Mouse (Mus musculus) kidney, postnatal 0 days (tissue): ENCODE results near the gene Cfap57. TPM values are rescaled to one million over a fixed set of nuclear protein-coding genes. Genes with fewer than 3 reads are reported as not detected.

Experiments used
- ATAC-seq: fragments of 200-750 bp; cut with Nextera tagmentation; replicated peaks from 2 replicates; pipeline ENCODE4 v1.8.0; 2017; ENCODE audit warnings: low read depth, moderate number of reproducible peaks, moderate TSS enrichment, moderate library complexity; ENCODE audit not compliant: low FRiP score
- DNase-seq: peaks from one replicate; pipeline ENCODE4 v3.0.0-alpha.2; 2016; ENCODE audit warnings: low spot score
- H3K27ac ChIP-seq: fragments of 300-500 bp; sonication (generic); 2 replicates; pipeline ENCODE4 v1.5.1; 2014; ENCODE audit warnings: mild to moderate bottlenecking
- H3K27me3 ChIP-seq: fragments of 300-500 bp; sonication (generic); 2 replicates; pipeline ENCODE4 v1.6.1; 2014; ENCODE audit warnings: low read length, mixed read lengths; ENCODE audit not compliant: insufficient read depth
- H3K36me3 ChIP-seq: fragments of 300-500 bp; sonication (generic); 2 replicates; pipeline ENCODE4 v1.6.1; 2014; ENCODE audit warnings: low read length, mixed read lengths; ENCODE audit not compliant: insufficient read depth
- H3K4me1 ChIP-seq: fragments of 300-500 bp; sonication (generic); replicated peaks from 2 replicates; pipeline ENCODE4 v1.6.1; 2014; ENCODE audit warnings: antibody characterized with exemption, low read length, mixed read lengths; ENCODE audit not compliant: insufficient read depth
- H3K4me2 ChIP-seq: fragments of 300-500 bp; sonication (generic); 2 replicates; pipeline ENCODE4 v1.6.1; 2014; ENCODE audit warnings: mild to moderate bottlenecking, low read length, moderate library complexity, mixed read lengths
- H3K4me3 ChIP-seq: fragments of 300-500 bp; sonication (generic); replicated peaks from 2 replicates; pipeline ENCODE4 v1.5.1; 2014; ENCODE audit warnings: low read depth, low read length
- H3K9ac ChIP-seq: fragments of 300-500 bp; sonication (generic); 2 replicates; pipeline ENCODE4 v1.6.1; 2014; ENCODE audit warnings: low read depth, low read length
- H3K9me3 ChIP-seq: fragments of 300-500 bp; sonication (generic); replicated peaks from 2 replicates; pipeline ENCODE4 v1.6.1; 2016; ENCODE audit warnings: low read length, inconsistent platforms, mixed read lengths
- CTCF ChIP-seq: IDR thresholded peaks from 2 replicates; pipeline ENCODE4 v1.5.1; 2016; ENCODE audit warnings: antibody characterized with exemption, low read depth, mild to moderate bottlenecking, moderate library complexity
- WGBS: fragments of 180-500 bp; shearing (Covaris S2); extraction: QIAGEN DNeasy Blood & Tissue Kit; methylation state at CpG from one replicate; pipeline ENCODE4 v1.1.7; 2014; 5-methylcytosine and 5-hydroxymethylcytosine counted together
- polyA plus RNA-seq: library from polyadenylated mRNA; unstranded; fragments of >200 nt; fragmentation: Nextera tagmentation; extraction: Ambion mirVana; gene quantifications from 2 replicates; pipeline ENCODE4 v1.2.1, GENCODE M21; 2015

The Cfap57 gene
- polyA plus RNA-seq, 1 experiment from 2014 or later, result 0.04 TPM

- Histone ChIP-seq H3K9ac (no peak overlapping the region), H3K27ac (peak overlapping the region; percentile 31; the same call in 1 of the 2 replicates), H3K27me3 (no peaks in the 10 kb centered on the region), H3K4me3 (no peak overlapping the region), H3K9me3 (no peaks in the 10 kb centered on the region), H3K4me2 (no peak overlapping the region), H3K4me1 (0 out of 2 replicates have a peak, but pooled peaks cover 10% of the 10 kb centered on the region), H3K36me3 (no peaks in the 10 kb centered on the region)
- no peak for TF ChIP-seq CTCF
- no peak for DNase-seq
- 71% methylated on average over 6 of the region's 6 CpGs for WGBS
- ATAC-seq, result no peak
Measured at GRCm38 (mm10) chr4:118535610-118536009, 85.0 kb downstream of the Cfap57 start.

GRCm38 (mm10) chr4:118533605-118534004 lies 87.0 kb downstream of the Cfap57 start:
- Histone ChIP-seq H3K9me3 (no peaks in the 10 kb centered on the region), H3K27ac (peak overlapping the region; percentile 42)

GRCm38 (mm10) chr4:118533156-118533555 lies 87.4 kb downstream of the Cfap57 start:
- H3K4me3 ChIP-seq, result no peak overlapping the region
- no peak for TF ChIP-seq CTCF
- H3K9ac ChIP-seq, result no peak overlapping the region
- DNase-seq (peak; percentile 34), ATAC-seq (peak; percentile 74)
- 0 out of 2 replicates have a peak, but pooled peaks cover 10% of the 10 kb centered on the region for H3K4me1 ChIP-seq
- H3K9me3 ChIP-seq, result no peaks in the 10 kb centered on the region
- no peaks in the 10 kb centered on the region for H3K36me3 ChIP-seq
- peak overlapping the region; percentile 62 for H3K27ac ChIP-seq
- no peak overlapping the region for H3K4me2 ChIP-seq
- 34% methylated on average over 3 of the region's 4 CpGs for WGBS
- no peaks in the 10 kb centered on the region for H3K27me3 ChIP-seq

More at GRCm38 (mm10) chr4:118533605-118534004, 87.0 kb downstream of the Cfap57 start:
- no peak for DNase-seq
- no peaks in the 10 kb centered on the region for H3K36me3 ChIP-seq
- 56% methylated on average over 7 of the region's 7 CpGs for WGBS
- ATAC-seq, result peak; percentile 78
- no peak for TF ChIP-seq CTCF
- 0 out of 2 replicates have a peak, but pooled peaks cover 10% of the 10 kb centered on the region for H3K4me1 ChIP-seq
- no peak overlapping the region for H3K4me2 ChIP-seq
- no peaks in the 10 kb centered on the region for H3K27me3 ChIP-seq
- no peak overlapping the region for H3K9ac ChIP-seq
- H3K4me3 ChIP-seq, result no peak overlapping the region

- TF ChIP-seq CTCF, result no peak
- H3K4me2 ChIP-seq, result no peak overlapping the region
- no peak overlapping the region for H3K4me3 ChIP-seq
- H3K36me3 ChIP-seq, result no peaks in the 10 kb centered on the region
- no peaks in the 10 kb centered on the region for H3K9me3 ChIP-seq
- ATAC-seq (peak; percentile 4; the same call in 1 of the 2 replicates), DNase-seq (no peak)
- WGBS, result 52% methylated on average over 5 of the region's 5 CpGs
- no peaks in the 10 kb centered on the region for H3K27me3 ChIP-seq
- no peak overlapping the region for H3K9ac ChIP-seq
- 0 out of 2 replicates have a peak, but pooled peaks cover 10% of the 10 kb centered on the region for H3K4me1 ChIP-seq
- peak overlapping the region; percentile 62 for H3K27ac ChIP-seq
Measured at GRCm38 (mm10) chr4:118532663-118533062, 87.9 kb downstream of the Cfap57 start.

- Histone ChIP-seq H3K4me2 (peak overlapping the region; percentile 46), H3K27ac (peak overlapping the region; percentile 70)
- WGBS, result 81% methylated on average over 6 of the region's 6 CpGs
Measured at GRCm38 (mm10) chr4:118527720-118528119, 92.9 kb downstream of the Cfap57 start.

GRCm38 (mm10) chr4:118527335-118527681 lies 93.3 kb downstream of the Cfap57 start:
- H3K27me3 ChIP-seq, result no peaks in the 10 kb centered on the region
- H3K9me3 ChIP-seq, result no peaks in the 10 kb centered on the region
- no peaks in the 10 kb centered on the region; the same call in 1 of the 2 replicates for H3K4me1 ChIP-seq
- H3K27ac ChIP-seq, result peak overlapping the region; percentile 70
- H3K4me2 ChIP-seq, result peak overlapping the region; percentile 46
- H3K36me3 ChIP-seq, result no peaks in the 10 kb centered on the region
- 34% methylated on average over 5 of the region's 5 CpGs for WGBS
- DNase-seq, result no peak
- no peak overlapping the region for H3K4me3 ChIP-seq
- no peak for TF ChIP-seq CTCF
- ATAC-seq, result 0 out of 2 replicates have a peak, but pooled peaks have one; percentile 2
- peak overlapping the region; percentile 38; the same call in 1 of the 2 replicates for H3K9ac ChIP-seq

More at GRCm38 (mm10) chr4:118527720-118528119, 92.9 kb downstream of the Cfap57 start:
- no peak for DNase-seq
- H3K4me3 ChIP-seq, result no peak overlapping the region
- H3K36me3 ChIP-seq, result no peaks in the 10 kb centered on the region
- peaks cover 2% of the 10 kb centered on the region; the same call in 1 of the 2 replicates for H3K4me1 ChIP-seq
- no peak; the same call in 1 of the 2 replicates for ATAC-seq
- no peak for TF ChIP-seq CTCF
- H3K9me3 ChIP-seq, result no peaks in the 10 kb centered on the region
- no peak overlapping the region for H3K9ac ChIP-seq
- H3K27me3 ChIP-seq, result no peaks in the 10 kb centered on the region
